Mouse (Mus musculus) subcutaneous adipose tissue, adult 2 months (tissue): ENCODE results near the gene Vmn1r61. TPM values are rescaled to one million over a fixed set of nuclear protein-coding genes. Genes with fewer than 3 reads are reported as not detected.

Source experiments
- polyA plus RNA-seq: library from polyadenylated mRNA; depleted of rRNA; stranded (reverse); fragments of >200 nt; gene quantifications from 2 replicates; pipeline ENCODE4 v1.2.3, GENCODE M21; 2012; ENCODE audit warnings: low replicate concordance; rRNA removed

Vmn1r61 gene
- not detected in 2 replicates for polyA plus RNA-seq

GRCm38 (mm10) chr7:5613195-5613594 is at the start of gene Vmn1r61:
Gene Vmn1r61, minus strand, starts transcription at chr7:5613295.

Other genes starting within 250 kb of the Vmn1r61 start
- not detected in 2 replicates for gene Vmn1r58, start 199.9 kb downstream of the Vmn1r61 start, polyA plus RNA-seq
- gene Vmn1r59, start 156.5 kb downstream of the Vmn1r61 start, polyA plus RNA-seq, result not detected in 2 replicates
- not detected in 2 replicates for gene Vmn2r28, start 119.3 kb downstream of the Vmn1r61 start, polyA plus RNA-seq
- not detected in 2 replicates for gene Vmn1r60, start 66.0 kb downstream of the Vmn1r61 start, polyA plus RNA-seq
- not detected in 2 replicates for gene Vmn1r62, start 60.3 kb upstream of the Vmn1r61 start, polyA plus RNA-seq
- gene Vmn1r63, start 192.2 kb upstream of the Vmn1r61 start, polyA plus RNA-seq, result not detected in 2 replicates